Mouse (Mus musculus) c-Kit-positive CD71-positive TER-119-positive erythroid progenitor cells, embryonic 14.5 days (primary cell): ENCODE measurements around the gene Ccdc174.

ENCODE experiments used
- DNase-seq: peaks from one replicate; pipeline ENCODE4 v3.0.0-alpha.2; 2013; ENCODE audit warnings: low spot score

The Ccdc174 gene

GRCm38 (mm10) chr6:91917716-91918115 lies 39.9 kb downstream of the Ccdc174 start:
- DNase-seq: no peak

GRCm38 (mm10) chr6:91931231-91931630 lies 53.4 kb downstream of the Ccdc174 start:
- DNase-seq: no peak

GRCm38 (mm10) chr6:91938491-91938890 lies 60.6 kb downstream of the Ccdc174 start:
- DNase-seq: no peak

- no peak for DNase-seq
Observed at GRCm38 (mm10) chr6:91948426-91948825, 70.6 kb downstream of the Ccdc174 start.
